Mouse (Mus musculus) lung, adult 2 months (tissue): ENCODE measurements around the gene Thsd7b. TPM values are rescaled to one million over a fixed set of nuclear protein-coding genes. Genes with fewer than 3 reads are reported as not detected.
"Not testable (repeated sequence)": the region's sequence is repeated elsewhere in the genome, so short reads cannot be mapped to it uniquely, and the experiment has no call there.

Source experiments
- DNase-seq: peaks from one replicate; pipeline ENCODE4 v3.0.0; 2022
- H3K4me1 ChIP-seq: fragments of 200-500 bp; 2 replicates; pipeline ENCODE4 v1.6.1; 2011; ENCODE audit warnings: low read length; ENCODE audit not compliant: control insufficient read depth, insufficient read depth
- H3K4me3 ChIP-seq: fragments of 200-500 bp; replicated peaks from 2 replicates; pipeline ENCODE3; 2011; ENCODE audit warnings: low read depth, mild to moderate bottlenecking, control low read depth, low read length; ENCODE audit errors: extremely low read depth
- CTCF ChIP-seq: fragments of 200-500 bp; IDR thresholded peaks from 2 replicates; pipeline ENCODE4 v1.5.1; 2011; ENCODE audit warnings: mild to moderate bottlenecking, low read length, control low read depth; ENCODE audit not compliant: insufficient read depth
- POLR2A ChIP-seq: fragments of 200-500 bp; IDR thresholded peaks from 2 replicates; pipeline ENCODE4 v1.6.1; 2011; ENCODE audit warnings: low read depth, mild to moderate bottlenecking, control low read depth, low read length, borderline replicate concordance; ENCODE audit errors: extremely low read depth
- WGBS: fragments of 180-500 bp; shearing (Covaris S2); methylation state at CpG from one replicate; pipeline ENCODE4 v1.1.7; 2018; 5-methylcytosine and 5-hydroxymethylcytosine counted together
- polyA plus RNA-seq: library from polyadenylated mRNA; depleted of rRNA; stranded (reverse); fragments of >200 nt; gene quantifications from 2 replicates; pipeline ENCODE4 v1.2.3, GENCODE M21; 2012

The Thsd7b gene
- polyA plus RNA-seq, 1 experiment, result 0.20 TPM

DNA sequence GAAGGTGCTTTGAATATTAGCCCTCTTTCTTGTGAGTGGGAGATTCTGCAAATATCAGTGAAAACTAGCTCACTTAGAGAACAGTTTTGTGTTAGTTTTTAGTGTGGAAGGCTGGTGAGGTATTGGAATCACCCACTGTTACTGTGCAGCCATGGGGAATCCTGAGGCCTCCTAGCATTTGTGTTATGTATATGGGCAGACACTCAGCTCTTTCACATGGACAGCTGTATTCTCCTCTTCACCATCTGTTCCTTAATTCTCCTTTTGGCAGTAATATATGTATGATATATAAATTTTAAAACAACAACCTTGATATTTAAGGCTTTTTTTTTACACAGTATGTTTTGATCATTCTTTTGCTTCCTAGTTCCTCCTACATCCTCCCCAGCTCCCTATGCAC, 329.2 kb downstream of the Thsd7b start:
- no peak overlapping the region for H3K4me3 ChIP-seq
- H3K4me1 ChIP-seq, result no peaks in the 10 kb centered on the region
- DNase-seq, result no peak
- TF ChIP-seq CTCF (no peak), POLR2A (no peak)

DNA sequence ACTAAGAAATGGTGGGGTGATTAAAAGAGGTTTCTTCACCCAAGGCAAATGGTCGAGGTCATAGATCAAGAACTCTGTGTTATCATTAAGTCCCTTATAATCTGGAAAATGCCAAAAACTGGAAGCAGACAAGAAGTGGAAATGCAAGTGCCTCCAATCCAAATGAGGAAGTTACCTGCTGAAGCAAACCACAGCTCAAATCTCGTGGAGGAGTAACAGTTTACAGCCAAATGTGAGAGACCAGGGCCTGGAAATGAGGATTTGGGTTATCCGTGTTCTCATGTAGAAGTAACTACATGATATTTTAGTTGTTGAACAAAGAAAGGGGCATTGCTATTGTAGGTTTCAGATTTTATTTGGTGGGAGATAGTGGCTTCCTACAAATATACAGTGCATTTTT, 335.3 kb downstream of the Thsd7b start:
- DNase-seq, result no peak
- no peak overlapping the region for H3K4me3 ChIP-seq
- H3K4me1 ChIP-seq, result no peaks in the 10 kb centered on the region
- 62% methylated on average over 3 of the region's 3 CpGs for WGBS
- TF ChIP-seq POLR2A (no peak), CTCF (no peak)

DNA sequence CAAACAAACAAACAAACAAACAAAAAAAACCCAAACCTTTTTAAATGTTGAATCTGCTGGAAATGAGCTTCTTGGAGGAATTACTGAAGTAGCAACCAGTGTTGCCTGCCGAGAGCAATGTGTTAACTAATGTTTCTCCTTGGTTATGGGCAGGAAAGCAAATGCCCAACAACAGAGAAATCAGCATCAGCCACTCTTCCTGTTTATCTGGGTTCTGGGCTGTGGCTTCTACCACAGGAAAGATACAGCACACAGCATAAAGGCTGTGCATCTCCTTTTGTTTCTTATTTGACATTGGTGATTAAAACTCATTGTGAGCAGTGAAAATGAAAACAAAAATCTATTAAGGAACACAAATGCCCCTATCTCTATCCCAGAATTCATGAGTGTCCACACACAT, 343.0 kb downstream of the Thsd7b start:
- no peaks in the 10 kb centered on the region for H3K4me1 ChIP-seq
- TF ChIP-seq CTCF, result no peak
- no peak for TF ChIP-seq POLR2A
- WGBS, result 43% methylated on average over 1 of the region's 1 CpGs
- H3K4me3 ChIP-seq, result no peak overlapping the region
- no peak for DNase-seq

DNA sequence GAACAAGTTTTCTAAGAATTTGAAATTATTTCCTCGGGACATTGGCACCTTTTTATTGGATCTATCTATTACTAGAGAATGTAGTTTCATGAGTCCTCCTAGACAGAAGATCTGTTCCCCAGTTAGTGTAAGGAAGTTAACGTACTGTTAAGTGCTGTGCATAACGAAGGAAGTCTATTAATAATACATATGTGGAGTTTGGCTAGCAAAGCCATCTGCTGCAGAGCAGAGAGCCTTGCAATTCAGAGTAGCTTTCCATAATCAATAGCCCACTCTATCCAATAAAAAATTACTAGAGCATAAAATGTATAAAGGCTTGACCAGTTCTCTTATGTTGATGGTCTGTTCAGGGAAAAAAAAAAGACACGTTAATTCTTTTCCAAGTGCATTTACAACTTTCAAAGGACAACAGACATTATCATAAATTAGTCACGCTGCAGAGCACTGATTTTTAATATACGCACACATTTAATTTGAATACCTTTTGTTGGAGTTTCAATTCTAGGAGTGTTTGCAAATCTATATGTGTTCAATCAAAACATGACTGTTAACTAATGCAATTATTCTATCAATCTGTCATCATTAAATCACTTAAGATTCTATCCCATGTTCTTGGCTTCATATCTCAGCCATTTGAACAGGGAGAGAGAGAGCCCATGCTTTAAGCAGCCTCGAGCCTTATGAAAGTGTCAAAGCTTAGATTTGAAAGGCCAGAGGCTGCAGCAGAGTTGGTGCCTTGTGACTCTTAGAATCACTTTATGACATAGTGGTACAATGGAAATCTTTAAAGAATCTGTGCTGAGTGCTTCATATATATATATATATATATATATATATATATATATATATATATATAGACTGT, 346.6 kb downstream of the Thsd7b start:
- WGBS, result 74% methylated on average over 7 of the region's 7 CpGs
- no peak overlapping the region for H3K4me3 ChIP-seq
- no peak for DNase-seq
- no peak for TF ChIP-seq POLR2A
- TF ChIP-seq CTCF, result no peak
- H3K4me1 ChIP-seq, result no peaks in the 10 kb centered on the region

DNA sequence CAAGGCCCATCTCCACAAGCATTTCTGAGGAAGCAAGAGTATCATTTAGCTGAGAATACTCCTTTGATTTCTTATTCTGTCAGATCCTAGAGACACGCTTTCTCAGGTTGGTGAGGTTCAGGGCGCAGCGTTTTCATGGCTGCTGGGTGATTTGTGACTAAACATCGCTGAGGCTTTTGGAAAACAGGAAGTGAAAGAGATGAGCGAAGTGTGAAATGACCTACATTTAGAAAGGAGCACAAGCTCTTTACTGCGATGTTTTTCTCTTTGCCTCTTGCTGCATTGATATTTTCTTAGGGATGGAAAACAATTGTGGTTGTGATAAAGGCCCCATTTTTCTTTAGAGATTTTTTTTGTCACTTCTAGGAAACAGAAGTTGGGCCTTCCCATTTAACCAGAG, 351.4 kb downstream of the Thsd7b start:
- DNase-seq, result no peak
- TF ChIP-seq CTCF (no peak), POLR2A (no peak)
- H3K4me3 ChIP-seq, result no peak overlapping the region
- H3K4me1 ChIP-seq, result no peaks in the 10 kb centered on the region
- 50% methylated on average over 6 of the region's 6 CpGs for WGBS

DNA sequence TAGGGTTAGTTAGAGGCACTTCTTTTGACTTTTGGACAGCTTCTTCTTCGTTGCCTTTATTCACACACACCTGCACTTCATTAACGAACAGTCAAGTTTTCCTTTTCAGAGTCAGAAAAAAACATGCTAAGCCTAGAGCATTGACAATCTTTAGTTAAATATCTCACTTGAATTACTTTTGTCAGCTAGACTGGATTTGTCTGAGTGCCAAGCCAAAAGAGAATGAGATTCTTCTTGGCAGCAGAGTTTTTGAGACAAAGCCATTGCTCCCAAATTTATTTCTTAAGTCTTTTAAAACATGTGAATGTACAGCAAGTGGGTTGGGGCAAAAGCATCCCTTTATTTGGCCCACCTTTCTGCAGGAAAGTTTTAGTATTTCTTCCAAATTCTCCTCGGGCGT, 362.0 kb downstream of the Thsd7b start:
- 66% methylated on average over 4 of the region's 4 CpGs for whole genome bisulfite sequencing
- H3K4me1 ChIP-seq, result no peaks in the 10 kb centered on the region
- DNase-seq, result no peak
- TF ChIP-seq POLR2A, result no peak
- no peak overlapping the region for H3K4me3 ChIP-seq

DNA sequence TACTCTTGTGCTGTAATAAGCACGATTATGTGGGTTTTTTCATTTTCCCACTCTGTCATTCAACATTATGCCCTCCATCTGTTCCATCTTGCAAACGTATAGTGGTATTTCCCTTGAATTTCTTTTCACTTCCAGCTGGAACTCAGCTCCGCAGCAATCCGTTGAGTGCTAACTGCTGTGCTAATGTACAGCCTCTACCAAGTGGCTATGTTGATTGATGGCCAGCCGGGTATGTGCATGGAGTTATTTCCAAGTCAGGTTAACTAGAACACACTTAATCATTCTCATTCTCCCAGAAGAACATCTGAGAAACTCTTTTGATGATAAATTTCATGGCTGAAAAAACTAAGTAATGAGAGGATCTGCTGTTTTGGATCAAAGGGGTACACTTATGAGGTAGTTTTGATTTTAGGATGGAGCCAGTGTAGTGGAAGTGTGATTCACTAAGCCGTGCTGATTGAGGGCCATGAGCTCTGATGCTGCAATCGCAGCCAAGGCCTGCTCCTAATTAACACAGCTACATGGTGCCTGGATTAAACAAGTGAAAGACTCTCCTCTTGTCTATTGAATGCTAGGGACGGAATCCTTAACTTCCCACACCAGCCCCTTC, 371.3 kb downstream of the Thsd7b start:
- Histone ChIP-seq H3K4me1 (no peaks in the 10 kb centered on the region), H3K4me3 (no peak overlapping the region)
- TF ChIP-seq POLR2A (no peak), CTCF (no peak)
- 78% methylated on average over 8 of the region's 8 CpGs for WGBS
- DNase-seq, result no peak

DNA sequence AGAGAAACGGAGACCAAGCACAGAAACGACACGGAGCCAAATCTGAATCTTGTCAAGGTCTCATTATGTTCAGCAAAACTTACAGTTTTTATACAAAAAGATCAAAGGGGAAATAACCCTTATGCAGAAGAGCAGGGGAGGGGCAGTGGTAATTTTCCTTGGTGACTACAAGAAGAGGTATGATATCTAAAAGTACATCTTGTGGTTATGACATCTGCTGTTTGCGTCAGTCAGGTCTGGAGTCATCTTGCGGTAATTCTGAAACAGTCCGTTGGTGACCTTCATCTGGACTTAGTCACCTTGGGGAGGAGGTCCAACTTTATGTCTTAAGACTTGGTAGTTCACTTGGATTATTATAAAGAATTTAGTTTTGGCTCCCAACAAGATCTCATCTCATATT, 378.3 kb downstream of the Thsd7b start:
- H3K4me1 ChIP-seq, DNase-seq, H3K4me3 ChIP-seq: not testable (repeated sequence)
- WGBS, result 89% methylated on average over 6 of the region's 6 CpGs

DNA sequence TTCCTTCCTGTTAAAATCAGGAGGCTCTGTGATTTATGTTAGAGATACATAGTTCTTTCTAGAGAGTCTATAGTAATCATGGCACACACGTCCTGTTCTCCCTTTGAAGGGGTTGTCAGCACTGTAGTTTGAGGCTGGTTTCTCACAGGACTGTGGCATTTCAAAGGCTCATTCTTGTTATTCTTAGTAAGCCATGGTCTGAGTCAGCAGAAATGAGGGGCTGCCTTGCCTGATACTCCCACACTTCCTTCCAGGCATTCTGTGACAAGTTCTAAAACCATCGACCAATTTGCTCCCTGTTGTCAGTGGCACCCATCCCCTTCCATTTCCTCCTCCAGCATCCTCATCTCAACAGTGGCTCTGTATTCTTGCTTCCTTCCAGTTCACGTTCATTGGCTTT, 384.9 kb downstream of the Thsd7b start:
- DNase-seq, result no peak
- Histone ChIP-seq H3K4me3 (no peak overlapping the region), H3K4me1 (no peaks in the 10 kb centered on the region)
- 30% methylated on average over 3 of the region's 3 CpGs for WGBS
- TF ChIP-seq POLR2A, result no peak
- no peak for TF ChIP-seq CTCF

DNA sequence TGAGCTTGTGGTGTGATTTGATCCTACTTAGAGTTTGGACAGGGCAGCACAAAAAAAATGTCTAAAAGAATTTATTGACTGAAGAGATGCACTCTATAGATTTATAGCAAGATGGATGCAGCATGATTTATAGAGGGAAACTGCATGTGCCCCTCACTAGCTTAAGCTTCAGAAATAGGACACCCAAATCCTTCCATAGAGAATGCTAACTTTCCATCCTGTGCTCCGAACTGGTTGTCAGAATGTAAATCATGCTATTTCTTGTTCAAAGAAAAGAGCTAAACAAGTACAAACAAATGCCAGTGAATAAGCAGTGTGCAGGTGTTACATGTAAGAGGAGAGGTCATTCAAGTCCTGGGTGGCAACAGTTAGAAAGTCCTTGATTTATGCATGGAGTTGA, 402.8 kb downstream of the Thsd7b start:
- no peak for DNase-seq
- no peak overlapping the region for H3K4me3 ChIP-seq
- WGBS, result 72% methylated on average over 1 of the region's 1 CpGs
- H3K4me1 ChIP-seq, result no peaks in the 10 kb centered on the region
- TF ChIP-seq POLR2A, result no peak
- no peak for TF ChIP-seq CTCF

DNA sequence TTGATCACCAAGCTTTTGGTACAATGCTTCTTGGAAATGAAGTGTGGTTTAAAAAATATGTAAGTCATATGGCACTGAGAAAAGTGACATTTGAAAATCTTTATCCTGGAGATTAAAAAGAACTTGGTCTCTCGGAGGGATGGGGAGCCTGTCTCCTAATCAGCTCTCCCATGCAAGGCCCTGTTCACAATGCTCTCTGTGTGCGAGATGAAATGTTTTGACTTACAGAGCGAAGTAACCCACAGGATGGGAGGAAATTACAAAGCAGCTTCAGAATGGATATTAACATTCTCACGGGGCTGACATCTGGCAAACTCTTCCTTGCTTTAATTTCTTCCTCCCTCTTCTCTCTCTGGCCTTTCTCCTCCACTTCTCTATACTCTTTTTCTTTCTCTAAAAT, 405.7 kb downstream of the Thsd7b start:
- TF ChIP-seq POLR2A (no peak), CTCF (no peak)
- no peak for DNase-seq
- WGBS, result 51% methylated on average over 4 of the region's 4 CpGs
- H3K4me3 ChIP-seq, result no peak overlapping the region
- H3K4me1 ChIP-seq, result no peaks in the 10 kb centered on the region
